Mouse (Mus musculus) urinary bladder, adult 18-20 months (tissue): ENCODE results near the gene Ccdc183.

Source experiments
- DNase-seq, 2 experiments: peaks; one replicate each; pipeline ENCODE4 v3.0.0; 2022; ENCODE audit warnings: low spot score in 2 of 2, mixed read lengths in 2 of 2

The Ccdc183 gene

GRCm38 (mm10) chr2:25617578-25617977 is at the start of gene Ccdc183:
Gene Ccdc183, minus strand, starts transcription at chr2:25617678.
- DNase-seq: no peak

DNA sequence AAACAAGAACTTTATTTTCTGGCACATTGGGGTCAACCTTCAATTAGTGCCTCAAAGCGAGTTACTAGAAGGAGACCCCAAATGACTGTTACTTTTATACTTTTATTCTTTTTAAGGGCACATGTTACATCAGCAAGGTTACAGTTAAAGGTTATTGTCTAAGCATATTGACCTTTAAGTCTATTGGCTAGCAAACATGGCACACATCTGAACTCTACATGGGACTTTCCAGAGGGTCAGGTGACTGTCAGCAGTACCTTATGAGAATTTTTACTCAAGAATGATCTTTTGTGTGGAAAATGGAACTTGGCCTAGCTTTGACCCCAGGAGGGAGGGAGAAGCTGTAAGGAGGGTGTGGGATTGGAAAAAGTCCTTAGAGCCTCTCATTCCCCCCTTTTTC is 49.0 kb upstream of the Ccdc183 start:
- no peak for DNase-seq

GRCm38 (mm10) chr2:25664125-25664524 is 46.6 kb upstream of the Ccdc183 start:
- DNase-seq: no peak

- peak; percentile 39 to 65 for DNase-seq
Measured at GRCm38 (mm10) chr2:25663511-25663910, 46.0 kb upstream of the Ccdc183 start.

DNA sequence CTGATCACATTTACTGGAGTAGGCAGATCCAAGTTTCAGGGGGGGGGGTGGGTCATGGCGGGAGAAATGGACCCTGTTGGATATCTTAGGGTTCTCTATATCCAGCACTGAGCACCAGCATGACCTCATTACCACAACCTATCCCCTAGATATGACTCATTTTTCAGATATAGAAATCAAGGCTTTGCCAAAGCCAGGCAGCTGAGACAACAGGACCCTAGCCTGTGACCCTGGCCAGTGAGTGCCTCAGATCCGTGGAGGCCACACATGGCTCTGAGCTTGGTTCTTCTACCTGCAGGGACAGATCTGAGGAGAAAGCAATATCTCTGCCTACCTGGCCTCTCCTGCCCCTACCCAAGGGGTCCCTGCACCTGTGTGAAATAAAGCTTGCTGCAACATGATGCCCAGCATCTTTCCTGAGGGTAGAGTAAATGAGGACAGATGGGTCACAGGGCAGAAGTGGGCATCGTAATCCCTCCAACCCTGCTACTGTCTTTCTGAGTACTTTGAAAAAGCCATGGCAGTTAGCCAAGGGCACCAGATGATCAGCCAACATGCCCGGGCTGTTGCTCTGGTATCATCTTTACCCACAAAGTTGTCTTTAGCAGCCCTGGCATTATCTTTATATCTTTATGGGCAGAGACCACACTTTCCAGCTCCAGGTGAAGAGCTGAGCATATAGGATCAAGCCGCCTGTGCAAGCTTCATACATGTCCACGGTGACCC is 43.9 kb upstream of the Ccdc183 start:
- DNase-seq: no peak

- DNase-seq: no peak
Measured at GRCm38 (mm10) chr2:25660279-25660678, 42.8 kb upstream of the Ccdc183 start.

- DNase-seq: no peak
Measured at GRCm38 (mm10) chr2:25657652-25658051, 40.2 kb upstream of the Ccdc183 start, which contains the start of gene Lcn5. Gene Lcn5, plus strand, starts transcription at chr2:25657952.

GRCm38 (mm10) chr2:25657246-25657645 is 39.8 kb upstream of the Ccdc183 start:
- DNase-seq: no peak

DNA sequence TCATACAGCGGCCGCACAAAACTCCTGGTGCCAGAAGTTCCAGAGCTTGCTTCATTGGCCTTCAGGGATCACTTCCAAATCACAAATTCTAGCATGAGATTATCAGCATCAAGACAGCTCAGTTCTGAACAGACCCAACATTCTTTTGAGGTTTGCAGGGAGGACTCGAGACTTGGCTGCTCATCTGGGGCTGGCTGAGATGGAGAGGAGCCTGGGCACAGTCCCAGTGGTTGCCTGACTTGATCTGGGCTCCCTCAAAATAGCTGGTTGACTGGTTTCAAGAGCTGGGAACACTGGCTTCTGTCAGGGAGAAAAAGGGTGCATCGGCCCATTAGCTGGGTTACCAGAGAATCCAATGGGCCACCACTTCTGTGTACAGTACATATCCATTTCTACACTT is 39.2 kb upstream of the Ccdc183 start:
- DNase-seq: no peak

DNA sequence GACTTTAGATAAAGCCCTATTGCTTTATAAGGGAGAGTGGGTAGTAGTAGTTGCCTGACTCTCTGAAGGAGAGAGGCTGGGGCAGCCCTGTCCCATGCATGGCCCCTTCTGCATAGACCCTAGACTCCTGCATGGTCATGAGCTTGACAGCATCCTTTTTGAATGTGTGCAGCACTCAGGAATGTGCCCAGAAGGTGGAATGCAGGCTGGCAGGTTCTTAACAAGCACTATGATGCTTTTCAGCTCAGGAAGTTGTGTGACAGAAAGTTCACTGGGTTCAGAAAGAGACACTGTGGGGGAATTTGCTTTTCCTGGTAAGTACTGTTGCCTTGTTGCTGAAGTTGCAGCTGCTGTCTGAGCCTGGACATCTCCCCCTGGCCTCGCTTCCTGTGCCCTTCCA is 37.0 kb upstream of the Ccdc183 start:
- DNase-seq: no peak

GRCm38 (mm10) chr2:25652902-25653301 is 35.4 kb upstream of the Ccdc183 start, which contains the start of gene Lcn8:
Gene Lcn8, plus strand, starts transcription at chr2:25653120.
- DNase-seq: no peak

GRCm38 (mm10) chr2:25639890-25640289 is 22.4 kb upstream of the Ccdc183 start:
- no peak for DNase-seq

GRCm38 (mm10) chr2:25634046-25634445 is 16.6 kb upstream of the Ccdc183 start:
- DNase-seq: no peak

DNA sequence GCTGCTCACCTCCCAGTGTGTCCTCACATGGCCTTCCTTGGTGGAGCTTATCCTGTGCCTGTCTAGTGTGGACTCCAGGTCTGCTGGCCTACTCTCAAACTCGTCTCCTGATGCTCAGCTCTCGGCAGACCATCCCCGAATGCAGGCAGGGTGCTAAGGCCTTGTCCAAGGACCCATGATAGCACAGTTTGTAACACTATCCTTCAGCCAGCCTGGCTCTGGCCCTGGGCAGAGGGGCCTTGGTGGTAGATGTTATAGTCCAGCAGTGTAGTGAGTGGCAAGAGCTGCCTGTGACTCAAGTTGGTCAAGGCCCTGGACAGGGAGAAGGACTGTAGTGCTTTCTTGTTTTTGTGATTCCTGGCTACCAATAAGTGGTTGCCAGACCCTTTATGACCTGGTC is 16.1 kb upstream of the Ccdc183 start:
- DNase-seq: no peak

DNA sequence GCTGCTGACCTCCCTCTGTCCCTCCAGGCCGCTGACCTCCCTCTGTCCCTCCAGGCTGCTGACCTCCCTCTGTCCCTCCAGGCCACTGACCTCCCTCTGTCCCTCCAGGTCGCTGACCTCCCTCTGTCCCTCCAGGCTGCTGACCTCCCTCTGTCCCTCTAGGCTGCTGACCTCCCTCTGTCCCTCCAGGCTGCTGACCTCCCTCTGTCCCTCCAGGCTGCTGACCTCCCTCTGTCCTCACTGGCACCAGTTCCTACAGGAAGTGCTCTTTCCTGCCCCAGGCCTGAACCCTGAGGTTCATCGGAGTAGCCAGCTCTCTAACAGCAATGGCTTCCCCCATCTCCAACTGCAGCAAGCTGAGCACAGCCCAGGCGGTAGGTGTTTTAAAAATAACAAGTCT is 11.3 kb upstream of the Ccdc183 start:
- no peak for DNase-seq

- DNase-seq: no peak
Measured at GRCm38 (mm10) chr2:25627811-25628210, 10.3 kb upstream of the Ccdc183 start, which contains the start of gene Fcna. Gene Fcna, minus strand, starts transcription at chr2:25628030.

- DNase-seq: no peak
Measured at GRCm38 (mm10) chr2:25625986-25626385, 8.5 kb upstream of the Ccdc183 start.

GRCm38 (mm10) chr2:25621229-25622200 is 4.0 kb upstream of the Ccdc183 start, which contains the start of gene Tmem141:
Gene Tmem141, minus strand, starts transcription at chr2:25622005.
- DNase-seq: peak; percentile 83 to 87

DNA sequence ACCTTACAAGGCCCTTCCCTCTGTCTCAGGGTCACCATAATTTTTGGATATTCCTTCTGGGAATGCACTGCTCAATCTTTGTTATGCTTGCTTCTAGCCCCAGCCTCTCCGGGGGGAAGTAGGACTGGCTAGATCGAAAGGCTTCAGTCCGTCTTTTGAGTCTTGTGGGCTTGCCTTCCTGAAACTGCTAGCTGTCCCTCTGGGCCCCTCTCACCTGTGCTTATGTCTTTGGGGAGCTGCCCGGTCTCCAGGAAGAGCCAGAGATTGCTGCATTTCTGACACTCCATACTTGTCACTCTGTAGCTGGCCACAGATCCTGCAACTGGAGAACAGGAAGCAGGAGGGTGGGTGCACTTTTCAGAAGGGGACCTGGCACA is 3.4 kb upstream of the Ccdc183 start:
- DNase-seq: no peak

GRCm38 (mm10) chr2:25620386-25620785 is 2.9 kb upstream of the Ccdc183 start:
- no peak for DNase-seq

DNA sequence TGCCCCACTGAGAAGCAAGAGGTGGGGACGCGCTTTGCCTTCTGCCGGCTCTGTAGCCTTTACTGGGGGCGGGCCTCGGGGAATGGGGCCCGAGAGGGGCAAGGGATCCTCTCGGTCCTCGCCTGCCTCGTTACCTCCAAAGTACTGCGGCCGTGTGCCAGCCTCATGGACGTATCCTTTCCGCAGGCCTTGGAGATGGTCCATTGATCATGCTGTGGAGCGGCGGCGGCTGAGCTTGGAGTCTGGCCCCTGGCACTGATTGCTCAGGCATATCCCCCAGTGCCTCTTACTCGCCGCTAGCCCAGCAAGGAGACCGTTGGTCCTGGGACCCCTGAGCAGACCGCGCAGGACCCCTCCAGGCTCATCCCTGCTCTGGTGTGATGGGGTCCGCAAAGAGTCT is 1.1 kb downstream of the Ccdc183 start:
- no peak for DNase-seq

DNA sequence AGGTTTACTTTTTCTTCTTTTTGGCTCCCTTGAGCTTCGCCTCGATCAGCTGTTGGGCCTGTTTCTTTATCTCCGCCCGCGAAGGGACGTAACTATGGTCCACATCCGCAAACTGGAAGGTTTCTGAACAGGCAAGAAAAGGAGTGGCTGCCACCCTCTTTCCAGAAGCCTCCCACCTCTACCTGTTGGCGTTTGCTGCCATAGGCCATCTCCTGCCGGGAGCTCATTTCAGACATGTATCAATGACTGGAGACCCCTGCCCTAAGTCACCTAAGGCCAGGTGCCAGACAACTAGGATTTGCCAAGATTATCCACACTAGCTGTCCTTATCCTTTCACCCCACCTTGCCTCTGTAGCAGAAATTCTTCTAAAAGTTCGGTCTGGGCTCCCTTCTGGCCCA is 8.8 kb downstream of the Ccdc183 start:
- no peak for DNase-seq
